Mouse (Mus musculus) kidney, postnatal 0 days (tissue): ENCODE data around the gene Lrrc4c. TPM values are rescaled to one million over a fixed set of nuclear protein-coding genes. Genes with fewer than 3 reads are reported as not detected.
A peak's percentile ranks its signal among the peaks of the same experiment; 100 is the strongest.

Experiments
- ATAC-seq: fragments of 200-750 bp; cut with Nextera tagmentation; replicated peaks from 2 replicates; pipeline ENCODE4 v1.8.0; 2017; ENCODE audit warnings: low read depth, moderate number of reproducible peaks, moderate TSS enrichment, moderate library complexity; ENCODE audit not compliant: low FRiP score
- DNase-seq: peaks from one replicate; pipeline ENCODE4 v3.0.0-alpha.2; 2016; ENCODE audit warnings: low spot score
- H3K27ac ChIP-seq: fragments of 300-500 bp; sonication (generic); 2 replicates; pipeline ENCODE4 v1.5.1; 2014; ENCODE audit warnings: mild to moderate bottlenecking
- H3K27me3 ChIP-seq: fragments of 300-500 bp; sonication (generic); 2 replicates; pipeline ENCODE4 v1.6.1; 2014; ENCODE audit warnings: low read length, mixed read lengths; ENCODE audit not compliant: insufficient read depth
- H3K36me3 ChIP-seq: fragments of 300-500 bp; sonication (generic); 2 replicates; pipeline ENCODE4 v1.6.1; 2014; ENCODE audit warnings: low read length, mixed read lengths; ENCODE audit not compliant: insufficient read depth
- H3K4me1 ChIP-seq: fragments of 300-500 bp; sonication (generic); replicated peaks from 2 replicates; pipeline ENCODE4 v1.6.1; 2014; ENCODE audit warnings: antibody characterized with exemption, low read length, mixed read lengths; ENCODE audit not compliant: insufficient read depth
- H3K4me2 ChIP-seq: fragments of 300-500 bp; sonication (generic); 2 replicates; pipeline ENCODE4 v1.6.1; 2014; ENCODE audit warnings: mild to moderate bottlenecking, low read length, moderate library complexity, mixed read lengths
- H3K4me3 ChIP-seq: fragments of 300-500 bp; sonication (generic); replicated peaks from 2 replicates; pipeline ENCODE4 v1.5.1; 2014; ENCODE audit warnings: low read depth, low read length
- H3K9ac ChIP-seq: fragments of 300-500 bp; sonication (generic); 2 replicates; pipeline ENCODE4 v1.6.1; 2014; ENCODE audit warnings: low read depth, low read length
- H3K9me3 ChIP-seq: fragments of 300-500 bp; sonication (generic); replicated peaks from 2 replicates; pipeline ENCODE4 v1.6.1; 2016; ENCODE audit warnings: low read length, inconsistent platforms, mixed read lengths
- CTCF ChIP-seq: IDR thresholded peaks from 2 replicates; pipeline ENCODE4 v1.5.1; 2016; ENCODE audit warnings: antibody characterized with exemption, low read depth, mild to moderate bottlenecking, moderate library complexity
- WGBS: fragments of 180-500 bp; shearing (Covaris S2); extraction: QIAGEN DNeasy Blood & Tissue Kit; methylation state at CpG from one replicate; pipeline ENCODE4 v1.1.7; 2014; 5-methylcytosine and 5-hydroxymethylcytosine counted together
- polyA plus RNA-seq: library from polyadenylated mRNA; unstranded; fragments of >200 nt; fragmentation: Nextera tagmentation; extraction: Ambion mirVana; gene quantifications from 2 replicates; pipeline ENCODE4 v1.2.1, GENCODE M21; 2015

Gene Lrrc4c
- polyA plus RNA-seq, 1 experiment from 2014 or later = 1.2 TPM

DNA sequence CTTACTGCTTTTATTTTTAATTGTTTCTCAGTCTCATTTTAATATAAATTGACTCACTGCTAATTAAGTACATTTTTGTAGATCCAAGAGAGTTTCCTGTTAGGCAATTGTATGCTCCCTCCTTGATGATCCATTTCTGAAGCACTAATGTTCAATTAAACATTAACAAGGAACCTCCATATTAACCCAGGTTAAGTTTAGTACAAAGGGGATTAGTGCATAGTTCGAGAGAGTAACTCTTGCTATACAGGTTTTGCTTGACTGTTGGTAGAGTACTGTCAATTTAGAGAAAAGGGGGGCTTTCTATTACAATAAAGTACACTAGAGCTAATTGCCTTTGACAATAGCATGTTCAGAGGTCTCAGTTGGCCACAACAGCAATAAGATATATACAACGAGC, 84.5 kb downstream of the Lrrc4c start:
- Histone ChIP-seq H3K4me1 (no peaks in the 10 kb centered on the region), H3K9me3 (no peaks in the 10 kb centered on the region), H3K4me3 (no peak overlapping the region), H3K9ac (no peak overlapping the region), H3K27ac (no peak overlapping the region), H3K36me3 (no peaks in the 10 kb centered on the region), H3K4me2 (no peak overlapping the region), H3K27me3 (no peaks in the 10 kb centered on the region)
- ATAC-seq (no peak), DNase-seq (peak; percentile 9)
- no peak for TF ChIP-seq CTCF
- WGBS = 51% methylated on average over 2 of the region's 2 CpGs

DNA sequence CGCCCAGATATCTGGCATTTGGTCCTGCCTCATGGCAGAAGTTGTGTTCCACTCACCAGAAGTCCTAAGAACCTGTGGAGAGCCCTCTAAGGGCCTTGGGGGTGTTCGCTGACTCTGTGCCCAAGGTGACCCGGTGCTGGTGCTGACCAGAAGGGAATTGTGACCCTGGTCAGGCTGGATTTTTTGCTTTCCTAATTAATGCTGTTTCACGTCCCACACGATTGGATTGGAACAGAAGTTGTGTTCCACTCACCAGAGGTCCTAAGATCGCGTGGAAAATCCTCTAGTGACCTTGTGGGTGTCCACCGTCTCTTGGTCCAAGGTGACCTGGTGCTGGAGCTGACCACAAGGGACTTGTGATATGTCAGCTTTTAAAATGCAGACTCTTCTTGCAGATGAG, 88.9 kb downstream of the Lrrc4c start:
- 81% methylated on average over 8 of the region's 8 CpGs for WGBS
- no peaks in the 10 kb centered on the region for H3K36me3 ChIP-seq
- H3K4me2 ChIP-seq = no peak overlapping the region
- no peaks in the 10 kb centered on the region for H3K9me3 ChIP-seq
- TF ChIP-seq CTCF = no peak
- no peaks in the 10 kb centered on the region for H3K27me3 ChIP-seq
- H3K4me3 ChIP-seq = no peak overlapping the region
- no peaks in the 10 kb centered on the region for H3K4me1 ChIP-seq
- ATAC-seq (no peak), DNase-seq (no peak)
- no peak overlapping the region for H3K9ac ChIP-seq
- H3K27ac ChIP-seq = no peak overlapping the region

DNA sequence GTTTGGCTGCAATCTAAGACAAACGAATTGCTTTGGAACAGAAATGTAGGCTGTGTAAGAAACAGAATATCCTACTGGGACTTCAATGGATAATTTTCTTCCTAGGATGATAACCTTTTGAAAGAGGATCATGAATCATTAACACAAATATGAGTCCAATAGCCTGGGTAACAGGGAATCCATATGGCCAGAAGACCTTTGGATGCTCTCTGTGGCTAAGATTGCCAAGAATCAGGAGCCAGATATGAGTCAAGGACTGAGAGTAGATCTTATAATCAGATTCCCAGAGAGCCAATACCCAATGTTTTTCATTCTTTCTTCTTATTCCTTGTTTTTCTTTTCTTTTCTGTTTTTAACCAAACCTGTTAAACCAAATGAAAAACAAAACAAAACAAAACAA, 93.2 kb downstream of the Lrrc4c start:
- DNase-seq (no peak), ATAC-seq (no peak)
- WGBS = 80% methylated on average over 1 of the region's 1 CpGs
- no peak for TF ChIP-seq CTCF
- Histone ChIP-seq H3K9ac (no peak overlapping the region), H3K4me3 (no peak overlapping the region), H3K36me3 (no peaks in the 10 kb centered on the region), H3K4me2 (no peak overlapping the region), H3K27me3 (no peaks in the 10 kb centered on the region), H3K9me3 (no peaks in the 10 kb centered on the region), H3K4me1 (no peaks in the 10 kb centered on the region), H3K27ac (no peak overlapping the region)

DNA sequence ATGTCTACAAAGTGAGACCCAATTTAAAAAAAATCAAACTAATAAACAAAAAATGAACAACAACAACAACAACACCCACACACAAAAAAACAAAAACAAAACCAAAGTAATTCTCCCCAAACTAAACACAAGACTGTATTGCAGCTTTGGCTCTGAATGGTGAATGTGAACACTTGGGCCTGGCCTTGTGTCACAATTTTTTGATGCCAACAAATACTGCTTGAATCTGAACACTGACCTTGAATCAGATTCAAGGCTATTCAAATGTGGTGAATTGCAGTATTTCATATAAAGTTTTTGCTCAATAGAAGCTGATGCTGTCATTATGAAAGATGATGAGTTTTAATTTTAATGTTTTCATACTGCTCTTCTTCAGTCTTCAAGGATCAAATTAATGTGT, 143.6 kb downstream of the Lrrc4c start:
- ATAC-seq = no peak
- Histone ChIP-seq H3K4me3 (no peak overlapping the region), H3K4me2 (no peak overlapping the region), H3K27me3 (no peaks in the 10 kb centered on the region), H3K27ac (no peak overlapping the region), H3K9ac (no peak overlapping the region), H3K36me3 (no peaks in the 10 kb centered on the region), H3K9me3 (no peaks in the 10 kb centered on the region), H3K4me1 (no peaks in the 10 kb centered on the region)
- no peak for TF ChIP-seq CTCF
- DNase-seq = no peak

DNA sequence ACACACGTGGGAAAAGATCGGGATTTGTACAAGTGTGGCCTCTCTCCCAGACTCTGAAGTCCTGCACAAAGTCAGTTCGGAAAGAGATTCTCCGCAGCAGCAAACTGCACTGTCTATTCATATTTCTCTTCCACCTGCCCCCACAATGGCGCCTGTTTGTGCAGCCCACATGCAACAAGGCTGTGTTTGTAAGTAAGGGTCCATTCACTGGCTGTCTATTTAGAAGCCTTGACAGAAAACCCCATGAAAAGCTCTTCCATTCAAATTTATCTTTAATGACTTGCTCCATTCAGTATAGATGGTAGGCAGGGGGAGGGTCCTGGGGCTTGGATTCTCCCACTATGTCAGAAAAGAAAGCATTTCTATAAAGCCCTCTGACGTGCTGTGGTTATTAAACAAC, 157.7 kb downstream of the Lrrc4c start:
- no peak for TF ChIP-seq CTCF
- WGBS = 77% methylated on average over 6 of the region's 6 CpGs
- Histone ChIP-seq H3K4me3 (no peak overlapping the region), H3K9me3 (no peaks in the 10 kb centered on the region), H3K9ac (no peak overlapping the region), H3K36me3 (no peaks in the 10 kb centered on the region), H3K4me1 (no peaks in the 10 kb centered on the region), H3K27ac (no peak overlapping the region), H3K4me2 (no peak overlapping the region), H3K27me3 (no peaks in the 10 kb centered on the region)
- DNase-seq (no peak), ATAC-seq (no peak)

DNA sequence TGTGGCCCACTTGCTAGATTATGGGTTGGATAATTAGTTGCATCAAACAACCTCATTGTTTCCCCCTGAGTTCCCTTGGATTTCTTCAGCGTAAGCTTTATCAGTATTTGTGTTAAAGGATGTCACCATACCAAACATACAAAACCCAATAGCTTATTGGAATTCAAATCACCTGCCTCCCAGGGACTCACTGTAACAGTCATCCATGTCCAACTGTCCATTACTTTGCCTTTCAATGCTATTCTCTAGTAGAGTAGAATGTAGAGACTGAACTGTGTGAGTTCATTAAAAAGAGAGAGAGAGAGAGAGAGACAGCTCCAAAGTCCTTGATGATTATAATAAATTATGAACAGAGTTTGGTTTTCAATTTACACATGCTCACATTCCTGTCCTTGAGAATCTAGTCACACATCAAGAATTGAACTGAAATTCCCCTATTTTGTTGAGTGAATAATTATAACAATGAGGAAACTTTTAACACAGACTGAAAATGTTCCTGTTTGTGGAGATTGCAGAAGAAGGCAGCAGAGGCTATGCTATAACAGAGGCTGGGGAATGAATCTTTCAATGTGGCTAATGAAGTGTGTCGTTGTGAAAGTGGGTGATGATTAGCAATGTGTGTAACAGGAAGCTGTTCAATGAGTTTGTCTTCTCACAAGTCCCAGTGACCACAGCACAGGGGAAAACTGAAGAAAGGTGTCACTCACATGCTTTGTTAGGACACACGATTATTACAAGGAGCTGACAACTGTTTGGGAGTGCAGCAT, 181.3 kb downstream of the Lrrc4c start:
- Histone ChIP-seq H3K4me1 (no peaks in the 10 kb centered on the region), H3K4me3 (no peak overlapping the region), H3K4me2 (no peak overlapping the region), H3K36me3 (no peaks in the 10 kb centered on the region), H3K27me3 (no peaks in the 10 kb centered on the region), H3K9me3 (no peaks in the 10 kb centered on the region), H3K9ac (no peak overlapping the region), H3K27ac (no peak overlapping the region)
- TF ChIP-seq CTCF = no peak
- WGBS = 60% methylated on average over 3 of the region's 3 CpGs
- ATAC-seq (no peak), DNase-seq (no peak)

DNA sequence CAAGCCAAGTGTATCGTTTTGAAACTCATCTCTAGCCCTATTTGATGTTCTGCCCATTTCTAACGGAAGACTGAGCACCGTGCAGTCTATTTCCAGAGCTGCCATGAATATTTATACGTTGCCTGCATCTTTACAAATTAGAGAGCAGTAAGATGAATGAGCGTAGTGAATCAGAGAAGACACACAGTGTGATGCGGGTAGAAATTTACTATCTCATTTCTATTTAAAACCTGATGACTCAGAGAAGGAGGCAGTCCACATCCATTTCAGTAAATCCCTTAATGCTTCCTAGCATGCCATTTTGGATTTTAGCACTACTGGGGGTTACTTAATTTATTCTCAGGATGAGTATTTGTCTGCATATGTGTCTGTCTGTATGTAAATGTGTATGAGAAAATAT, 186.2 kb downstream of the Lrrc4c start:
- no peaks in the 10 kb centered on the region for H3K4me1 ChIP-seq
- no peak overlapping the region for H3K4me2 ChIP-seq
- 78% methylated on average over 6 of the region's 6 CpGs for WGBS
- no peak overlapping the region for H3K9ac ChIP-seq
- no peak for TF ChIP-seq CTCF
- no peaks in the 10 kb centered on the region for H3K9me3 ChIP-seq
- DNase-seq (no peak), ATAC-seq (no peak)
- H3K4me3 ChIP-seq = no peak overlapping the region
- H3K27ac ChIP-seq = no peak overlapping the region
- no peaks in the 10 kb centered on the region for H3K27me3 ChIP-seq
- H3K36me3 ChIP-seq = no peaks in the 10 kb centered on the region
